Mouse (Mus musculus): ENCODE measurements around the gene Ap4b1.

- TF ChIP-seq CTCF (IDR thresholded peaks at IDR 0.05; ENCODE audit: low read depth) (no peak), EP300 (IDR thresholded peaks at IDR 0.05; ENCODE audit: low read depth) (no peak)
Observed at GRCm38 (mm10) chr3:103772846-103773245, 36.5 kb upstream of the Ap4b1 start.

Data from liver, embryonic 14.5 days (tissue).